Mouse (Mus musculus): ENCODE measurements around the gene Rad9a.

DNA sequence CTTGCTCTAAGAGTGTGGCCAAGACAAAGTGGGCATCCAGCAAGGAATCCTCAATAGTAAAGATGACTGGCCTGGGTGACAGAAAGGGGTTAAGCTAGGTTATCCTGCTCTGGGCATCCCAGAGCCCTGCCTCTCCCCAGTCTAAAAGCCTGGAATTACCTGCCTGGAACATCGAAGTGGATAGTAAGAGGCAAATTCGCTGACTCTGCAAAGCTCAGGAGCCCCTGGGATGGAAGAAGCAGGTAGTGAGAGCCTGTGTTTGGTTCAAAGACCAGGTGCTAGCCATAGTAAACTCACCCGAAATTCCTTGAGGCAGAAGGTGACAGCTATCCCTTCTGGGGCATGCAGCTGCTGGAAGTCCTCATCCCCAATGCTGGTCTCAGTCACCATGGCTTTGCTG is 4.3 kb downstream of the Rad9a start:
- TF ChIP-seq POLR2A (IDR thresholded peaks at IDR 0.05; ENCODE audit: insufficient read length, low read depth): peak; percentile 9
- TF ChIP-seq TCF12 (IDR thresholded peaks at IDR 0.05; ENCODE audit: insufficient read depth, poor library complexity, severe bottlenecking): no peak
- TF ChIP-seq MAX (IDR thresholded peaks at IDR 0.05; ENCODE audit: low read depth): no peak
- no peak for TF ChIP-seq CEBPB (IDR thresholded peaks at IDR 0.05; ENCODE audit: insufficient read depth, poor library complexity, severe bottlenecking)
- TF ChIP-seq TCF3 (IDR thresholded peaks at IDR 0.05; ENCODE audit: insufficient read length, low read depth): no peak
